Mouse (Mus musculus) ES-Bruce4 (cell line): ENCODE results near the gene Tshz2. TPM values are rescaled to one million over a fixed set of nuclear protein-coding genes. Genes with fewer than 3 reads are reported as not detected.

Experiments used
- H3K27ac ChIP-seq: 2 replicates; pipeline ENCODE4 v1.5.1; 2012; ENCODE audit warnings: low read length, inconsistent platforms; ENCODE audit not compliant: insufficient read depth
- H3K27me3 ChIP-seq: 2 replicates; pipeline ENCODE4 v1.6.1; 2012; ENCODE audit warnings: mild to moderate bottlenecking, low read length, inconsistent platforms; ENCODE audit not compliant: control insufficient read depth, poor library complexity, insufficient read depth, severe bottlenecking
- H3K36me3 ChIP-seq: 2 replicates; pipeline ENCODE4 v1.6.1; 2012; ENCODE audit warnings: inconsistent platforms, mild to moderate bottlenecking, low read length, moderate library complexity; ENCODE audit not compliant: control insufficient read depth, poor library complexity, insufficient read depth, severe bottlenecking
- H3K4me1 ChIP-seq: one replicate; pipeline ENCODE4 v1.8.1; 2011; ENCODE audit warnings: low read length; ENCODE audit not compliant: control insufficient read depth, insufficient read depth
- H3K4me3 ChIP-seq: 2 replicates; pipeline ENCODE4 v1.5.1; 2011; ENCODE audit warnings: low read depth, mild to moderate bottlenecking, low read length
- H3K9ac ChIP-seq: 2 replicates; pipeline ENCODE4 v1.6.1; 2012; ENCODE audit warnings: low read depth, mild to moderate bottlenecking, inconsistent platforms; ENCODE audit not compliant: poor library complexity, severe bottlenecking
- H3K9me3 ChIP-seq: replicated peaks from 2 replicates; pipeline ENCODE4 v1.6.1; 2012; ENCODE audit warnings: mild to moderate bottlenecking, low read length, inconsistent platforms; ENCODE audit not compliant: control insufficient read depth, poor library complexity, insufficient read depth, severe bottlenecking
- CTCF ChIP-seq: IDR thresholded peaks from one replicate; pipeline ENCODE4 v1.8.1; 2011; ENCODE audit warnings: low read depth, low read length
- EP300 ChIP-seq: IDR thresholded peaks from 2 replicates; pipeline ENCODE4 v1.6.1; 2011; ENCODE audit warnings: low read depth, low read length; ENCODE audit not compliant: insufficient read depth
- POLR2A ChIP-seq: IDR thresholded peaks from one replicate; pipeline ENCODE4 v1.8.1; 2011; ENCODE audit warnings: low read length; ENCODE audit not compliant: insufficient read depth
- polyA plus RNA-seq: library from polyadenylated mRNA; stranded (reverse); fragments of >200 nt; gene quantifications from 2 replicates; pipeline ENCODE4 v1.2.4, GENCODE M21; 2011; ENCODE audit warnings: low read depth; ENCODE audit not compliant: missing spikeins, insufficient read depth, insufficient read length

Gene Tshz2
- polyA plus RNA-seq, 1 experiment = 0.24 TPM

DNA sequence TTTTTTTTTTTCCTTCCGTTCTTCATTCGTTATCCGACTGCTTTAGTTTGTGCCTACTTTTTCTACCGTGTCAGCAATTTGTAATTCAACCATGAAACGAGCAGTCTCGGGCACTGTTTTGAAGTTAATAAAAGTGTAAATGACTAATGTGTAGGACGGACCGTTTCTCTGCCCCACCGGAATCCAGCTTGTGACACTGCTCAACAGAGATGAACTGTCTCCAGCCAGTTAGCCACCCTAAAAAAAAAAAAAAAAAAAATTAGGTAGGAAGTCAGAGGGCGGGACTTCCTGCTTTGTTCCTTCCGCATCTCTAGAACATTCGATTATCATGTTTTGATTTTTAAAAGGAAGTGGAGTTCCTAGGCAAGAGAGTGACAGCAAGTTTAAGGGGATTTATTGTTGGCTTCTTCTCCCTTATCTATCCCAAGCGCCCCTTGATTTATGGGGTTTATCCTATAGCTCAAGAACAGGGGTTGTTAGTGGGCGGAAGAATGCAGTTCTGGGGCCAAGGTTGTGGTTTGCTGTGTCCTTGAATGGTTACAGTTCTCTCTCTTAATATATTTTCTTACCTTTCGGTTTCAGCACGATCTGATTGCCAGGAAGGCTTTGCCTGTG lies 116.6 kb downstream of the Tshz2 start:
- Histone ChIP-seq H3K4me1 (peaks cover 2% of the 10 kb centered on the region), H3K4me3 (no peak overlapping the region), H3K27ac (no peak overlapping the region)

GRCm38 (mm10) chr2:169750574-169751491 lies 118.0 kb downstream of the Tshz2 start:
- TF ChIP-seq CTCF = no peak
- no peak for TF ChIP-seq EP300
- TF ChIP-seq POLR2A = no peak
- Histone ChIP-seq H3K36me3 (no peaks in the 10 kb centered on the region), H3K9me3 (no peaks in the 10 kb centered on the region), H3K4me1 (peaks cover 2% of the 10 kb centered on the region), H3K9ac (no peak overlapping the region), H3K4me3 (no peak overlapping the region), H3K27ac (no peak overlapping the region), H3K27me3 (no peaks in the 10 kb centered on the region)

More for the DNA sequence above, 116.6 kb downstream of the Tshz2 start:
- Histone ChIP-seq H3K9ac (no peak overlapping the region), H3K9me3 (no peaks in the 10 kb centered on the region), H3K36me3 (no peaks in the 10 kb centered on the region), H3K27me3 (no peaks in the 10 kb centered on the region)
- TF ChIP-seq POLR2A (no peak), EP300 (no peak), CTCF (no peak)

DNA sequence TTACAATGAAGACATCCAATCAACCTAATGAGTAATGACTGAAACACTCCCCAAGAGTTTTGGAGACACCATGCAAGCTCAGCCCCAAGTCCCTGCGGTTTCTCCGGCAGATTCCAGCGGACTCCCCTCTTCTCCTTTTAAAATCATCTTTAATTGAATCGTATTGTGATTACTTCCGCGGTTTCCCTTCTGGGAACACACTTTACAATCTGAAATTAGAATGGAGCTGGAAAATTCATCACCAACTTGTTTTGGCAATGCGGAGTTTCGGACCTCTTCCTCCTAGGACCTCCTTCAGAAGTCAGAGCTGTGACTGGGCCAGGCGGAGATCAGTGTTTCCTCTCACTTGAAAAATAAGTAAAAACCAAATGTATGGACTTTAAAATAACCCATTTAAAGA lies 119.3 kb downstream of the Tshz2 start:
- no peaks in the 10 kb centered on the region for H3K27me3 ChIP-seq
- TF ChIP-seq CTCF (no peak), POLR2A (no peak), EP300 (no peak)
- no peaks in the 10 kb centered on the region for H3K36me3 ChIP-seq
- H3K27ac ChIP-seq = no peak overlapping the region
- H3K4me1 ChIP-seq = peaks cover 2% of the 10 kb centered on the region
- H3K4me3 ChIP-seq = no peak overlapping the region
- no peak overlapping the region for H3K9ac ChIP-seq
- no peaks in the 10 kb centered on the region for H3K9me3 ChIP-seq

- Histone ChIP-seq H3K27me3 (no peaks in the 10 kb centered on the region), H3K9me3 (no peaks in the 10 kb centered on the region), H3K9ac (no peak overlapping the region), H3K36me3 (no peaks in the 10 kb centered on the region), H3K4me1 (peaks cover 2% of the 10 kb centered on the region), H3K27ac (no peak overlapping the region), H3K4me3 (no peak overlapping the region)
- no peak for TF ChIP-seq CTCF
- no peak for TF ChIP-seq EP300
- TF ChIP-seq POLR2A = no peak
These were observed 120.6 kb downstream of the Tshz2 start for GRCm38 (mm10) chr2:169753432-169753831.

- no peaks in the 10 kb centered on the region for H3K9me3 ChIP-seq
- H3K27ac ChIP-seq = no peak overlapping the region
- no peaks in the 10 kb centered on the region for H3K36me3 ChIP-seq
- TF ChIP-seq CTCF (no peak), POLR2A (no peak), EP300 (no peak)
- H3K4me1 ChIP-seq = peaks cover 2% of the 10 kb centered on the region
- H3K27me3 ChIP-seq = no peaks in the 10 kb centered on the region; the same call in 1 of the 2 replicates
- H3K4me3 ChIP-seq = no peak overlapping the region
- H3K9ac ChIP-seq = no peak overlapping the region
These were observed 122.3 kb downstream of the Tshz2 start for GRCm38 (mm10) chr2:169755091-169755490.

DNA sequence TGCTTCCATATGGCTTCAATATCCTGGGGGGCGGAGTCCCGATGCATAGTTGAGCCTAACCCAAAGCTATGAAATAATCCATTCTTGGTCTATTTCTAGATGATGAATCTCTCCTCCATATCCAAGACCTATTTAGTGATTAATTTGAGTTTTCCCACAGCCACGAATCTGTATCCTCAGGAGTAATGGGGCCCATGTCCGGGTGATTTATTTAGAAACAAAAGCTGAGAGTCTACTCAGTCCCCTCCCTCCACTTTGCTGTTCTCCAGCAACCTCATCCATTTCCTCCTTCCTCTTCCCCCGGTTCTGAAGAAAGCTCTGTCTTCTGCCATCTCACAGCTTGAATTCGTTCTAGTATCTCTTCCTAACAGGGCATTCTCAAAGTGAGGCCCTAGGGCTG lies 125.3 kb downstream of the Tshz2 start:
- Histone ChIP-seq H3K4me1 (no peaks in the 10 kb centered on the region), H3K36me3 (no peaks in the 10 kb centered on the region), H3K9ac (no peak overlapping the region), H3K4me3 (no peak overlapping the region), H3K27me3 (no peaks in the 10 kb centered on the region; the same call in 1 of the 2 replicates), H3K9me3 (no peaks in the 10 kb centered on the region), H3K27ac (no peak overlapping the region)
- TF ChIP-seq POLR2A (no peak), CTCF (no peak), EP300 (no peak)
